Mouse (Mus musculus) spleen, adult 2 months (tissue): ENCODE measurements around the gene Flnc. TPM values are rescaled to one million over a fixed set of nuclear protein-coding genes. Genes with fewer than 3 reads are reported as not detected.
A peak's percentile ranks its signal among the peaks of the same experiment; 100 is the strongest.

ENCODE experiments used
- DNase-seq, 2 experiments: peaks; one replicate each; pipeline versions ENCODE4 v3.0.0 to v3.0.0-alpha.2; 2012 to 2021; ENCODE audit warnings: low spot score in 2 of 2, low read depth in 1 of 2
- H3K27ac ChIP-seq: fragments of 200-500 bp; 2 replicates; pipeline ENCODE4 v1.5.1; 2012; ENCODE audit warnings: low read length, inconsistent platforms; ENCODE audit not compliant: insufficient read depth
- H3K27me3 ChIP-seq: fragments of 200-500 bp; 2 replicates; pipeline ENCODE4 v1.6.1; 2012; ENCODE audit warnings: mild to moderate bottlenecking, moderate library complexity, low read length, inconsistent platforms; ENCODE audit not compliant: control insufficient read depth, insufficient read depth
- H3K36me3 ChIP-seq: fragments of 200-500 bp; 2 replicates; pipeline ENCODE4 v1.6.1; 2012; ENCODE audit warnings: mild to moderate bottlenecking, low read length, inconsistent platforms; ENCODE audit not compliant: control insufficient read depth, insufficient read depth
- H3K4me1 ChIP-seq: fragments of 200-500 bp; 2 replicates; pipeline ENCODE4 v1.6.1; 2011; ENCODE audit warnings: inconsistent platforms; ENCODE audit not compliant: control insufficient read depth, insufficient read depth, insufficient read length
- H3K4me3 ChIP-seq: fragments of 200-500 bp; 2 replicates; pipeline ENCODE4 v1.5.1; 2011; ENCODE audit warnings: mild to moderate bottlenecking, inconsistent platforms; ENCODE audit not compliant: insufficient read depth, insufficient read length; ENCODE audit errors: extremely low read depth
- CTCF ChIP-seq: fragments of 200-500 bp; IDR thresholded peaks from 2 replicates; pipeline ENCODE4 v1.5.1; 2011; ENCODE audit warnings: mild to moderate bottlenecking, inconsistent platforms; ENCODE audit not compliant: insufficient read depth, insufficient read length, insufficient replicate concordance; ENCODE audit errors: extremely low read depth
- POLR2A ChIP-seq: fragments of 200-500 bp; IDR thresholded peaks from 2 replicates; pipeline ENCODE4 v1.6.1; 2011; ENCODE audit warnings: low read depth, low read length, inconsistent platforms
- WGBS: fragments of 180-500 bp; shearing (Covaris S2); methylation state at CpG from one replicate; pipeline ENCODE4 v1.1.7; 2018; 5-methylcytosine and 5-hydroxymethylcytosine counted together
- polyA plus RNA-seq: library from polyadenylated mRNA; depleted of rRNA; stranded (reverse); fragments of >200 nt; gene quantifications from 2 replicates; pipeline ENCODE4 v1.2.3, GENCODE M21; 2012

The Flnc gene
- polyA plus RNA-seq, 1 experiment, result 0.32 TPM

DNA sequence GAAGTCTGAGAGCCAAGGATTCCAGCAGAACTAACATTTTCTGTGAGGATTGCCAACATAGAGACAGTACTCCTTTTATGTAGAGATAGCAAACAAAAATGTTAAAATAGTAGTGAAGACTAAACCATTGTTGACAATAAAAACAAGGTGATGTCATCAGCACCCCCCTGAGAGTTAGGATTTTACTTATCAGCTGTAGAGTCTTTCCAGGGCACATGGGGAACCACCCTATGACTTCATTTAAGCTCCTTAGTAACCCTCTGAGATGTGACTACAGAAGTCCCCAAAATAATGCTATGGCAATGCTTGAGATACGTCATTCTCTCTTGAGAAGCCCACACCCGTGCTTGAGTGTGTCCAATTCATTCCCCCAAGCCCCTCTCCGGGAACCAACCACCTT, 30.3 kb downstream of the Flnc start:
- Histone ChIP-seq H3K4me3 (no peak overlapping the region), H3K27me3 (no peaks in the 10 kb centered on the region), H3K27ac (no peak overlapping the region), H3K36me3 (no peaks in the 10 kb centered on the region), H3K4me1 (0 out of 2 replicates have a peak, but pooled peaks cover 2% of the 10 kb centered on the region)
- TF ChIP-seq POLR2A (no peak), CTCF (no peak)
- no peak for DNase-seq
- 78% methylated on average over 3 of the region's 3 CpGs for WGBS

DNA sequence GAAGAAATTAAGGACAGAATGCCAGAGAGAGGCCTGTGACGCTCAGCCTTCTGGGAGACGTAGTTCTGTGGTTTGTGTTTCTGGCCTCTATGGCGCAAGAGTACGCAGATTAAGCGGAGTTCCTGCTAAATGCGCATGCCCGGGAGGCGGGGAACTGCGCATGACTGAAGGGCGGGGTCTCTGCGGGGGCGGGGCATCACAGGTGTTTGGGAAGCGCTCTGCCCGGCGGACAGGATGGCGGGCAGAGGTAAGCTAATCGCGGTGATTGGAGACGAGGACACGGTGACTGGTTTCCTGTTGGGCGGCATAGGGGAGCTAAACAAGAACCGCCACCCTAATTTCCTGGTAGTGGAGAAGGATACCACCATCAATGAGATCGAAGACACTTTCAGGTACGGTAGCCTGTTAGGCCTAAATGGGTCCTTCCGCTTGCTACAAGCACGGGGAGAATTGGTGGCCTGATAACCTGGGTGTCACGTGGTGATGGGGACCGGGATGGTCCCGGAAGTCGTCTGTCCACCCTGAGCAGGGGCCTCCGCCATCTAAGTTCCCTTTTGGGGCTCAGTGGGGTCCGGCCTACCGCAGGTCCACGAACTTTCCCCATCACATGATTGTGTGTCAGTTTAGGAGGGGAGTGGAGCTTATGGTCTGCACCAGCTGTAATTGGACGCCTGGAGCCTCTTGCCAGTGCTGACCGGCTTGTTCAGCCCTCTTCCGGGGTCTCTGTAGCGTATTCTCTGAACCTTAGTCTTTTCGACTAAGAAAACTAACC, 34.7 kb downstream of the Flnc start, which contains the start of gene Atp6v1f:
TSS of gene Atp6v1f (plus strand) at position 136 of the 772 bp plus-strand sequence.
- DNase-seq, result peak; percentile 90 to 91
- WGBS, result under 1% methylated on average over 39 of the region's 39 CpGs
- peak; percentile 12; the same call in 1 of the 2 replicates for TF ChIP-seq POLR2A
- no peak for TF ChIP-seq CTCF
- H3K27ac ChIP-seq, result peak within 1 kb of the TSS; percentile 84
- H3K36me3 ChIP-seq, result peaks cover 7% of the 10 kb centered on the region
- no peaks in the 10 kb centered on the region for H3K27me3 ChIP-seq
- H3K4me1 ChIP-seq, result peaks cover 8% of the 10 kb centered on the region; the same call in 1 of the 2 replicates
- H3K4me3 ChIP-seq, result peak within 1 kb of the TSS; percentile 86

DNA sequence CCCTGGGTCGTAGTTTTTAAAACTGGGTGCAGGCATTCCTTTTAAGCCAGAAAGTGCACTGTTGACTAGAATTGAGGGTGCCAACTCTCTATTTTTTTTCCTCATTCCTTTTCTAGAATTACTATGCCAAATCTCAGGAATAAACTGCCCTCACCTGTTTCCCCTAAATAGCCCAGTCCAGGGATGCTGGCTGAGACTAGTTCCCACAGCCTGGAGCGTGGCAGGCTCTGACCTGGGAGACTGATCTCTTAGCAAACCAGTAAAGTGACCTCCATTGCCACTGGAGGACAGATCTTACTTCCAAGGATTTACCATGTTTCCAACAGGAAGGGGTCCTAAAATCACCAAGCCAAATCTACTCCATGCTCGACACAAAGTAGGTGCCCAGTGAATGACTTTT, 35.8 kb downstream of the Flnc start:
- Histone ChIP-seq H3K27ac (no peak overlapping the region), H3K27me3 (no peaks in the 10 kb centered on the region), H3K36me3 (peaks cover 7% of the 10 kb centered on the region), H3K4me3 (no peak overlapping the region), H3K4me1 (peaks cover 13% of the 10 kb centered on the region; the same call in 1 of the 2 replicates)
- WGBS, result 92% methylated on average over 3 of the region's 3 CpGs
- no peak for DNase-seq
- no peak for TF ChIP-seq CTCF
- no peak for TF ChIP-seq POLR2A

DNA sequence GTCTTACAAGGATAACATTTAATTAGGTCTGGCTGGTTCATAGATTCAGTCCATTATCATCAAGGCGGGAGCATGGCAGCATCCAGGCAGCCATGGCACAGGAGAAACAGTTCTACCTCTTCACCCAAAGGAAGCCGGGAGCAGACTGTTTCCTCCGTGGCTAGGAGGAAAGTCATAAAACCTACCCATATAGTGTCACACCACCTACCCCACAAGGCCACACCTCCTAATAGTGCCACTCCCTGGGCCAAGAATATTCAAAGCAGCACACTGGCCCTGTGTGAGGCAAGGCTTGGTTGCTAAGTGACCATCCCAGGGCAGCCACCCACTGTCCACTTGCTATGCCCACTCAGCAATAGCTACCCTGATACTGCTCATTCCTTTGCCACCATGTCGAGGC, 38.1 kb downstream of the Flnc start, which contains the start of gene Atp6v1fnb:
TSS of gene Atp6v1fnb (plus strand) at position 301 of the 400 bp plus-strand sequence.
- DNase-seq, result no peak
- no peak for TF ChIP-seq POLR2A
- TF ChIP-seq CTCF, result no peak
- H3K27ac ChIP-seq, result no peak within 1 kb of the TSS
- H3K27me3 ChIP-seq, result no peaks in the 10 kb centered on the region
- H3K4me1 ChIP-seq, result peaks cover 19% of the 10 kb centered on the region; the same call in 1 of the 2 replicates
- 90% methylated on average over 4 of the region's 4 CpGs for WGBS
- H3K4me3 ChIP-seq, result no peak within 1 kb of the TSS
- peaks cover 7% of the 10 kb centered on the region for H3K36me3 ChIP-seq

DNA sequence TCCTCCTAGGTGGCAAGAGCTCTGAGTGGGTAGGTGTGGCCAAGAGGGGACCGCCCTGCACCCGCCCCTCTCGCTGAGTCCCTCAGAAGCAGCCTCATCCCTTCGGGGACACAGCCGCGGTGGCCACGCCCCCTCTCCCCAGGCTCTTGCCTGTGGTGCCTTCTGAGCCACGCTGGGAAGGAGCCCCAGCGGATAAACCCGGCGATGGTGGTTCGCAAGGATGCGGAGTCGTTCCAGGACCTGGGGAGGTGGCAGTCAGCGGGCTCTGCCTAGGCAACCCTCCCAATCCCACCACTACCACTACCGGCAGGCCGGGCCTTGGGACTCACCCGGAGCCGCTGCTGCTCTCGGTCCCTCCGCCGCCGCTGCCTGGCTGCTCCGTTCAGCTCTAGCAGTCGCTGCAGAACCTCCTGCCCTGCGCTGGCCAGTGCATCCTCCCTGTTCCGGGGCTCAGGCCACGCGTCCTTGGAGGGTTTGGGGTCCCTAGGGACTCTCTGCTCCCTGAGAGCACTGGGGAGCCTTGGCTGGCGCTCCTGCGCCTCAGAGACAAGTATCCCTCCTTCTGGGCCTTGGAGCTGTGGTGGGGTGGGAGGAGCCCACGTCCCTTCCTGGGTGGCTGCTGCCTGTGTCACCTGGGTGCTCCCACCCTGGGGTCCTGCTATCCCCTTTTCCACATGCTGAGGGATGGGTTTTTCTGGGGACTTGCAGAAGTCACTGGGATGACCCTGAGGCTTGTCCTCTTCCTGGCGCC, 41.1 kb downstream of the Flnc start:
- TF ChIP-seq CTCF, result no peak
- no peak for TF ChIP-seq POLR2A
- 11% methylated on average over 33 of the region's 33 CpGs for WGBS
- peak; percentile 39 to 66 for DNase-seq

DNA sequence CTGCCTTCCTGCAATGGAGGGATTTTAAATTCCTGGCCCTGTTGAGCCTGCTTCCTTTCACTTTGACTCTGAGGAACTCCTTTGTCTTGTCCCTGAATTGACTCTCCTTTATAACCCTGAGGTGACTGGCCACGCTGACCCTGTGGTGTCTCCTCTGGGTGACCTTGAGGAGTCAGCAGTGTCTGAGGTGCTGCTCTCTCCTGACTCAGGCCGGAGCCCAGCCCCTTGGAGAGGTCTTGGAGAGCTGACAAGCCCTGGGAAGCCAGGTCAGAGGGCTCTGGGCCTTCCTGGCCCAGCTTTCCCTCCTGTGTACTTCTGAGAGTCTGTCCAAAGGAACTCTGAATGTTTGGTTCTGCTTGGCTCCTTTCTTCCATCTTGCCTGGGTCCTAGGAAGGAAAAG, 41.7 kb downstream of the Flnc start:
- H3K4me3 ChIP-seq, result no peak overlapping the region
- no peak overlapping the region for H3K27ac ChIP-seq
- H3K27me3 ChIP-seq, result no peaks in the 10 kb centered on the region
- 87% methylated on average over 2 of the region's 2 CpGs for WGBS
- no peak for TF ChIP-seq CTCF
- no peak for TF ChIP-seq POLR2A
- peaks cover 12% of the 10 kb centered on the region; the same call in 1 of the 2 replicates for H3K4me1 ChIP-seq
- DNase-seq, result no peak
- H3K36me3 ChIP-seq, result peaks cover 7% of the 10 kb centered on the region

More for the DNA sequence above, 41.1 kb downstream of the Flnc start:
- H3K27ac ChIP-seq, result no peak overlapping the region
- peaks cover 12% of the 10 kb centered on the region; the same call in 1 of the 2 replicates for H3K4me1 ChIP-seq
- H3K4me3 ChIP-seq, result peak overlapping the region; percentile 53
- no peaks in the 10 kb centered on the region for H3K27me3 ChIP-seq
- H3K36me3 ChIP-seq, result peaks cover 7% of the 10 kb centered on the region
